Mouse (Mus musculus) right cerebral cortex, postnatal 36 days (tissue): Measurements from ENCODE around the gene Fto.

Experiments
- DNase-seq, 2 experiments: peaks; one replicate each; pipeline ENCODE4 v3.0.0; 2022; ENCODE audit warnings: low spot score in 2 of 2, mixed read lengths in 1 of 2

The Fto gene

GRCm38 (mm10) chr8:91390369-91391020, 77.2 kb downstream of the Fto start:
- no peak for DNase-seq

- no peak for DNase-seq
Observed at GRCm38 (mm10) chr8:91392261-91392660, 78.9 kb downstream of the Fto start.

- no peak for DNase-seq
Observed at GRCm38 (mm10) chr8:91395340-91396055, 82.2 kb downstream of the Fto start.

GRCm38 (mm10) chr8:91398053-91398452, 84.7 kb downstream of the Fto start:
- no peak for DNase-seq

- no peak for DNase-seq
Observed at GRCm38 (mm10) chr8:91402980-91403975, 90.0 kb downstream of the Fto start.

- DNase-seq: no peak
Observed at GRCm38 (mm10) chr8:91404311-91404710, 91.0 kb downstream of the Fto start.

GRCm38 (mm10) chr8:91405099-91405498, 91.8 kb downstream of the Fto start:
- no peak for DNase-seq

GRCm38 (mm10) chr8:91406624-91407290, 93.4 kb downstream of the Fto start:
- DNase-seq: no peak

GRCm38 (mm10) chr8:91407880-91408279, 94.6 kb downstream of the Fto start:
- DNase-seq: no peak

- DNase-seq: no peak
Observed at GRCm38 (mm10) chr8:91410007-91410406, 96.7 kb downstream of the Fto start.

GRCm38 (mm10) chr8:91424491-91425074, 111.3 kb downstream of the Fto start:
- DNase-seq: no peak

- no peak for DNase-seq
Observed at GRCm38 (mm10) chr8:91425251-91425866, 112.0 kb downstream of the Fto start.

GRCm38 (mm10) chr8:91426496-91426895, 113.2 kb downstream of the Fto start:
- DNase-seq: no peak

GRCm38 (mm10) chr8:91430333-91430940, 117.1 kb downstream of the Fto start:
- no peak for DNase-seq

- no peak for DNase-seq
Observed at GRCm38 (mm10) chr8:91436036-91436435, 122.7 kb downstream of the Fto start.

GRCm38 (mm10) chr8:91443911-91444310, 130.6 kb downstream of the Fto start:
- no peak for DNase-seq

GRCm38 (mm10) chr8:91444636-91445410, 131.5 kb downstream of the Fto start:
- DNase-seq: no peak

GRCm38 (mm10) chr8:91445516-91445915, 132.2 kb downstream of the Fto start:
- no peak for DNase-seq

GRCm38 (mm10) chr8:91446008-91446407, 132.7 kb downstream of the Fto start:
- no peak for DNase-seq
